Mouse (Mus musculus) bone marrow macrophage, adult 2 months (primary cell): ENCODE results near the gene Angptl4.

Source experiments
- CTCF ChIP-seq: IDR thresholded peaks from 2 replicates; pipeline ENCODE4 v1.5.1; 2012; ENCODE audit warnings: low read depth, mild to moderate bottlenecking, low read length, moderate library complexity
- POLR2A ChIP-seq: IDR thresholded peaks from 2 replicates; pipeline ENCODE4 v1.6.1; 2012; ENCODE audit warnings: mild to moderate bottlenecking, low read depth, low read length, borderline replicate concordance

GRCm38 (mm10) chr17:33775287-33775686 lies 6.3 kb downstream of the Angptl4 start:
- no peak for TF ChIP-seq POLR2A
- TF ChIP-seq CTCF = no peak
